Mouse (Mus musculus): ENCODE results near the gene Nucb2. TPM values are rescaled to one million over a fixed set of nuclear protein-coding genes. Genes with fewer than 3 reads are reported as not detected.
A peak's percentile ranks its signal among the peaks of the same experiment; 100 is the strongest.

Nucb2 gene
- total and polyA plus RNA-seq, 2 experiments from 2014 or later = 36.6 to 38.8 TPM

- WGBS = 92% methylated on average over 5 of the region's 5 CpGs
- ATAC-seq (no peak), DNase-seq (no peak)
- Histone ChIP-seq H3K36me3 (ENCODE audit: insufficient read depth) (peaks cover 8% of the 10 kb centered on the region), H3K27ac (ENCODE audit: low read depth, low read length) (no peak overlapping the region), H3K4me3 (ENCODE audit: low read depth, low read length) (no peak overlapping the region), H3K4me1 (ENCODE audit: insufficient read depth) (no peaks in the 10 kb centered on the region), H3K9me3 (ENCODE audit: low read length) (no peaks in the 10 kb centered on the region), H3K4me2 (ENCODE audit: low read depth) (no peak overlapping the region), H3K27me3 (ENCODE audit: insufficient read depth, low read length) (no peaks in the 10 kb centered on the region), H3K9ac (no peak overlapping the region)
- no peak for TF ChIP-seq CTCF (IDR thresholded peaks at IDR 0.05; ENCODE audit: low read depth)
These were observed 14.0 kb downstream of the Nucb2 start for GRCm38 (mm10) chr7:116518155-116518554.

GRCm38 (mm10) chr7:116519805-116520204 lies 15.6 kb downstream of the Nucb2 start:
- Histone ChIP-seq H3K9ac (no peak overlapping the region), H3K27ac (ENCODE audit: low read depth, low read length) (no peak overlapping the region), H3K27me3 (ENCODE audit: insufficient read depth, low read length) (no peaks in the 10 kb centered on the region), H3K4me2 (ENCODE audit: low read depth) (no peak overlapping the region), H3K4me1 (ENCODE audit: insufficient read depth) (no peaks in the 10 kb centered on the region), H3K9me3 (ENCODE audit: low read length) (no peaks in the 10 kb centered on the region), H3K36me3 (ENCODE audit: insufficient read depth) (peaks cover 19% of the 10 kb centered on the region), H3K4me3 (ENCODE audit: low read depth, low read length) (no peak overlapping the region)
- TF ChIP-seq CTCF (IDR thresholded peaks at IDR 0.05; ENCODE audit: low read depth) = peak; percentile 57
- 55% methylated on average over 3 of the region's 3 CpGs for WGBS
- DNase-seq (peak; percentile 32), ATAC-seq (peak; percentile 32; the same call in 1 of the 2 replicates)

DNA sequence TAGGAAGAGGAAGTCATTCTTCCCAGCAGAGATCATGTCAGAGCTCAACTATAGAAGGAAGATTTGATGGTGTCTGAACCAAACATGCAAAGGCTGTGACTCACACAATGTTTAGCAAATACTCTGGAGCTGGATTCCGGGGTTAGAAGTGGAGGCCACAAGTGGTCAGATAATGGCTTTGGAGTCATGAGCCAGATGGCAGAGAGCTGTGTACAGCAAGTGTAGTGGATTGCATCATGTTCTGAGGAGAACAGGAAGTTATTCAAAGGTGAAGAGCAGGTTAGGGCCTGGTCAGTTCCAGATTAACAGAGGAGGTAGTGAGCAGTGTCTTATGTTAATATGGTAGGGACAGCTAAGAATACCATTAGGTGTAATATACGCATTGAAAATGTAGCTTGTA lies 20.4 kb downstream of the Nucb2 start:
- DNase-seq = no peak
- H3K4me3 ChIP-seq (ENCODE audit: low read depth, low read length) = no peak overlapping the region
- H3K4me2 ChIP-seq (ENCODE audit: low read depth) = no peak overlapping the region
- H3K9me3 ChIP-seq (ENCODE audit: low read length) = no peaks in the 10 kb centered on the region
- no peaks in the 10 kb centered on the region for H3K27me3 ChIP-seq (ENCODE audit: insufficient read depth, low read length)
- H3K27ac ChIP-seq (ENCODE audit: low read depth, low read length) = no peak overlapping the region
- no peak overlapping the region for H3K9ac ChIP-seq
- ATAC-seq = no peak
- 97% methylated on average over 2 of the region's 2 CpGs for WGBS
- no peaks in the 10 kb centered on the region for H3K4me1 ChIP-seq (ENCODE audit: insufficient read depth)
- H3K36me3 ChIP-seq (ENCODE audit: insufficient read depth) = peaks cover 40% of the 10 kb centered on the region
- TF ChIP-seq CTCF (IDR thresholded peaks at IDR 0.05; ENCODE audit: low read depth) = no peak

DNA sequence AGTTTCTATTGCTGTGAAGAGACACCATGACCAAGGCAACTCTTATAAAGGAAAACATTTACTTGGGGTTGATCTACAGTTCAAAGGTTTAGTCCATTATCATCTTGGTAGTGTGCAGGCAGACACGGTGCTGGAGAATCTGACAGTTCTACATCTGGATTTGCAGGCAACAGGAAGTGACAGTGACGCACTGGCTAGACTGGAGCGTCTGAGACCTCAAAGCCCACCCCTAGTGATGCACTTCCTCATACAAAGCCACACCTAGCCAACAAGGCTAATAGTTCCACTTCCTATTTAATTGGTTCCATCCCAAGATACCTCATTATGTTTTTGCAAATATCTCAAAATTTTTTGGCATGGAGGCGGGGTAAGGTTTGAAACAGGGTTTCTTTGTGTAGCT lies 25.6 kb downstream of the Nucb2 start:
- no peak for TF ChIP-seq CTCF (IDR thresholded peaks at IDR 0.05; ENCODE audit: low read depth)
- ATAC-seq (no peak), DNase-seq (no peak)
- Histone ChIP-seq H3K4me3 (ENCODE audit: low read depth, low read length) (no peak overlapping the region), H3K27ac (ENCODE audit: low read depth, low read length) (no peak overlapping the region), H3K4me1 (ENCODE audit: insufficient read depth) (no peaks in the 10 kb centered on the region), H3K9ac (no peak overlapping the region), H3K27me3 (ENCODE audit: insufficient read depth, low read length) (no peaks in the 10 kb centered on the region), H3K9me3 (ENCODE audit: low read length) (no peaks in the 10 kb centered on the region), H3K36me3 (ENCODE audit: insufficient read depth) (peaks cover 32% of the 10 kb centered on the region), H3K4me2 (ENCODE audit: low read depth) (no peak overlapping the region)
- 86% methylated on average over 4 of the region's 4 CpGs for WGBS

DNA sequence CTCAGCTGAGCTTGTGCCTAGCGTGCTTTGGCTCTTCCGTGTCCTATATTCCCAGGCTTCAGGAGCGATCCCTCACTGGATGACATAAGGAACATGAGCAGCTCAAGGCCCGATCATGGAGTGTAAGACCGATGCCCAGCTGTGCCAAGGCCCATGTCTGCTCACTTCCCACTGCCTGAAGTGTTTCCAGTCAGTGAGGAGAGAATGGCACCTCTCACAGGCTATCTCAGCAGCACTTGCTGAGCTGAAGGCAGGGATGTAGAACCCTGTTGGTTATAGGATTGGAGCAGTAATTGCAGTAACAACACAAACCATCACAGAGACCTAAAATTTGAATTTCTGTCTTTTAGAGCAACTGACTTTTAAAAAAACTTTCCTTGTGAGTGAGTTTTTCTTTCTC lies 26.3 kb downstream of the Nucb2 start:
- H3K36me3 ChIP-seq (ENCODE audit: insufficient read depth) = peaks cover 36% of the 10 kb centered on the region
- H3K4me1 ChIP-seq (ENCODE audit: insufficient read depth) = no peaks in the 10 kb centered on the region
- no peak for ATAC-seq

GRCm38 (mm10) chr7:116531311-116531710 lies 27.1 kb downstream of the Nucb2 start:
- peak; percentile 73 for ATAC-seq
- H3K9me3 ChIP-seq (ENCODE audit: low read length) = no peaks in the 10 kb centered on the region
- 82% methylated on average over 4 of the region's 4 CpGs for WGBS
- H3K4me2 ChIP-seq (ENCODE audit: low read depth) = no peak overlapping the region
- H3K4me3 ChIP-seq (ENCODE audit: low read depth, low read length) = no peak overlapping the region
- peak; percentile 75 for TF ChIP-seq CTCF (IDR thresholded peaks at IDR 0.05; ENCODE audit: low read depth)
- no peak overlapping the region for H3K9ac ChIP-seq
- peak; percentile 54 for DNase-seq
- H3K27ac ChIP-seq (ENCODE audit: low read depth, low read length) = no peak overlapping the region
- H3K4me1 ChIP-seq (ENCODE audit: insufficient read depth) = no peaks in the 10 kb centered on the region
- no peaks in the 10 kb centered on the region for H3K27me3 ChIP-seq (ENCODE audit: insufficient read depth, low read length)
- peaks cover 36% of the 10 kb centered on the region for H3K36me3 ChIP-seq (ENCODE audit: insufficient read depth)

More for the DNA sequence above, 26.3 kb downstream of the Nucb2 start:
- no peak for TF ChIP-seq CTCF (IDR thresholded peaks at IDR 0.05; ENCODE audit: low read depth)
- no peak overlapping the region for H3K4me3 ChIP-seq (ENCODE audit: low read depth, low read length)
- 92% methylated on average over 5 of the region's 5 CpGs for WGBS
- H3K9me3 ChIP-seq (ENCODE audit: low read length) = no peaks in the 10 kb centered on the region
- DNase-seq = no peak
- H3K27ac ChIP-seq (ENCODE audit: low read depth, low read length) = no peak overlapping the region
- H3K4me2 ChIP-seq (ENCODE audit: low read depth) = no peak overlapping the region
- H3K9ac ChIP-seq = no peak overlapping the region
- no peaks in the 10 kb centered on the region for H3K27me3 ChIP-seq (ENCODE audit: insufficient read depth, low read length)

- TF ChIP-seq CTCF (IDR thresholded peaks at IDR 0.05; ENCODE audit: low read depth) = no peak
- Histone ChIP-seq H3K4me2 (ENCODE audit: low read depth) (no peak overlapping the region), H3K36me3 (ENCODE audit: insufficient read depth) (no peaks in the 10 kb centered on the region), H3K27ac (ENCODE audit: low read depth, low read length) (no peak overlapping the region), H3K9me3 (ENCODE audit: low read length) (0 out of 2 replicates have a peak, but pooled peaks cover 5% of the 10 kb centered on the region), H3K4me3 (ENCODE audit: low read depth, low read length) (no peak overlapping the region), H3K27me3 (ENCODE audit: insufficient read depth, low read length) (no peaks in the 10 kb centered on the region), H3K4me1 (ENCODE audit: insufficient read depth) (no peaks in the 10 kb centered on the region), H3K9ac (no peak overlapping the region)
- DNase-seq (no peak), ATAC-seq (no peak)
These were observed 52.7 kb downstream of the Nucb2 start for GRCm38 (mm10) chr7:116556834-116557233.

DNA sequence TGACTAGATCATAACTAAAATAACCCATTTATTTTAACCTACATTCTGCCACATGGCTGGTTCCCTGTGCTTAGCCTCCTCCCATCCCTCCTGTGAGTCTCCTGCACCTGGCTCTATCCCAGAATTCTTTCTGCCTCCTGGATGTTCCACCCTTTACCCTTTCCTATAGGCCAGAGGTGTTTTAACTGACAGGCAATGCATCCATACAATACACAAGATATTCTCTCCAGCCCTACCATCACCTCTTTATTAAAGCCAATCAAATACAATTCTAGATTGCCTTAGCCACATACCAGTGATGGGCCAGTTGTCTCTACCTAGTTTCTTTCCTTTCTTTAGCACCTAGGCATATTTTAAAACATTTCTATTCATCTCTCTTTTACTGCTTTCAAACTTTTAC lies 70.4 kb downstream of the Nucb2 start:
- no peak for ATAC-seq
- no peak for TF ChIP-seq CTCF (IDR thresholded peaks at IDR 0.05; ENCODE audit: low read depth)
- Histone ChIP-seq H3K27ac (ENCODE audit: low read depth, low read length) (no peak overlapping the region), H3K4me1 (ENCODE audit: insufficient read depth) (no peaks in the 10 kb centered on the region), H3K27me3 (ENCODE audit: insufficient read depth, low read length) (no peaks in the 10 kb centered on the region), H3K9me3 (ENCODE audit: low read length) (no peaks in the 10 kb centered on the region), H3K9ac (no peak overlapping the region), H3K36me3 (ENCODE audit: insufficient read depth) (no peaks in the 10 kb centered on the region), H3K4me3 (ENCODE audit: low read depth, low read length) (no peak overlapping the region), H3K4me2 (ENCODE audit: low read depth) (no peak overlapping the region)
- DNase-seq = no peak

Other genes starting within 250 kb of the Nucb2 start
- gene Plekha7, start 196.0 kb upstream of the Nucb2 start, total RNA-seq (2014; rRNA removed) = 9.9 and 17.0 TPM in 2 replicates
- 3.3 and 5.4 TPM in 2 replicates for gene Plekha7, start 196.0 kb upstream of the Nucb2 start, polyA plus RNA-seq (2015; fragmentation: Nextera tagmentation; extraction: Ambion mirVana)
- 588 and 1,020 TPM in 2 replicates for gene Rps13, start 170.2 kb upstream of the Nucb2 start, total RNA-seq (2014; rRNA removed)
- 505 and 644 TPM in 2 replicates for gene Rps13, start 170.2 kb upstream of the Nucb2 start, polyA plus RNA-seq (2015; fragmentation: Nextera tagmentation; extraction: Ambion mirVana)
- 29.9 and 31.5 TPM in 2 replicates for gene Pik3c2a, start 60.9 kb upstream of the Nucb2 start, total RNA-seq (2014; rRNA removed)
- gene Pik3c2a, start 60.9 kb upstream of the Nucb2 start, polyA plus RNA-seq (2015; fragmentation: Nextera tagmentation; extraction: Ambion mirVana) = 2.2 and 5.3 TPM in 2 replicates

Measured in forebrain, postnatal 0 days (tissue).